Mouse (Mus musculus): Measurements from ENCODE around the gene 6030468B19Rik.

- TF ChIP-seq CHD2 (IDR thresholded peaks at IDR 0.05; ENCODE audit: low read depth, low read length), result no peak
- no peak for TF ChIP-seq ZC3H11A (IDR thresholded peaks at IDR 0.05; ENCODE audit: borderline replicate concordance, low read depth, low read length)
- no peak for TF ChIP-seq ZNF384 (IDR thresholded peaks at IDR 0.05; ENCODE audit: low read depth, low read length)
- TF ChIP-seq HCFC1 (IDR thresholded peaks at IDR 0.05; ENCODE audit: borderline replicate concordance, insufficient read depth, low read length), result no peak
- TF ChIP-seq MAFK (IDR thresholded peaks at IDR 0.05; ENCODE audit: insufficient read depth, low read depth, low read length), result no peak
Measured at GRCm38 (mm10) chr11:117783089-117783488, 14.4 kb upstream of the 6030468B19Rik start.
